Mouse (Mus musculus): ENCODE data around the gene Atg4c. TPM values are rescaled to one million over a fixed set of nuclear protein-coding genes. Genes with fewer than 3 reads are reported as not detected.

The Atg4c gene
- total and polyA plus RNA-seq, 3 experiments: not detected

- Histone ChIP-seq H3K27ac (ENCODE audit: insufficient read depth, low read depth) (no peak overlapping the region), H3K27me3 (replicated peaks) (no peaks in the 10 kb centered on the region), H3K4me3 (replicated peaks in 1 of 3; ENCODE audit: low read depth in 2 of 3, low read length in 2 of 3, poor library complexity in 1 of 3) (no peak overlapping the region), H3K9me3 (replicated peaks; ENCODE audit: low read length) (peaks cover 42% of the 10 kb centered on the region), H3K4me2 (ENCODE audit: insufficient read depth, low read depth, poor library complexity, severe bottlenecking) (no peak overlapping the region), H3K79me2 (replicated peaks; ENCODE audit: control insufficient read depth, extremely low read depth, insufficient read depth, poor library complexity, severe bottlenecking) (no peaks in the 10 kb centered on the region), H3K9ac (ENCODE audit: insufficient read depth, low read depth) (no peak overlapping the region), H3K4me1 (ENCODE audit: control insufficient read depth in 1 of 2, insufficient read depth in 2 of 2) (no peaks in the 10 kb centered on the region), H3K36me3 (replicated peaks in 1 of 2; ENCODE audit: control insufficient read depth in 1 of 2, insufficient read depth in 1 of 2, low read length in 1 of 2) (no peaks in the 10 kb centered on the region)
- TF ChIP-seq CTCF (conservative IDR thresholded peaks at IDR 0.05 in 1 of 2, IDR thresholded peaks at IDR 0.05 in 1 of 2; ENCODE audit: low read depth in 2 of 2, low read length in 2 of 2) (no peak), RAD21 (IDR thresholded peaks at IDR 0.05; ENCODE audit: low read depth, low read length) (no peak), BHLHE40 (IDR thresholded peaks at IDR 0.05; ENCODE audit: low read depth, low read length) (no peak), ZC3H11A (IDR thresholded peaks at IDR 0.05; ENCODE audit: low read depth, low read length) (no peak), ZMIZ1 (IDR thresholded peaks at IDR 0.05; ENCODE audit: low read depth, low read length) (no peak), TBP (conservative IDR thresholded peaks at IDR 0.05; ENCODE audit: low read depth, low read length) (no peak), JUN (IDR thresholded peaks at IDR 0.05; ENCODE audit: insufficient read depth, low read depth, low read length) (no peak)
- no peak for DNase-seq (ENCODE audit: extremely low read depth)
- dilution Hi-C loops (cut with MboI; ENCODE audit: extremely low pct_ligation_motif_present, extremely low pct_unique_long_range_greater_than_20kb, low sequenced_read_pairs): no loop called here
- in situ Hi-C loops (cut with MboI; ENCODE audit: low pct_ligation_motif_present, low pct_unique_long_range_greater_than_20kb, low sequenced_read_pairs): no loop called here
Measured at GRCm38 (mm10) chr4:99160414-99160813, 33.3 kb upstream of the Atg4c start.

GRCm38 (mm10) chr4:99160899-99161298 lies 32.8 kb upstream of the Atg4c start:
- Histone ChIP-seq H3K9ac (ENCODE audit: insufficient read depth, low read depth) (no peak overlapping the region), H3K27me3 (replicated peaks) (no peaks in the 10 kb centered on the region), H3K4me2 (ENCODE audit: insufficient read depth, low read depth, poor library complexity, severe bottlenecking) (no peak overlapping the region), H3K4me1 (ENCODE audit: control insufficient read depth in 1 of 2, insufficient read depth in 2 of 2) (no peaks in the 10 kb centered on the region), H3K27ac (ENCODE audit: insufficient read depth, low read depth) (no peak overlapping the region), H3K36me3 (replicated peaks in 1 of 2; ENCODE audit: control insufficient read depth in 1 of 2, insufficient read depth in 1 of 2, low read length in 1 of 2) (no peaks in the 10 kb centered on the region), H3K9me3 (replicated peaks; ENCODE audit: low read length) (peaks cover 41% of the 10 kb centered on the region), H3K79me2 (replicated peaks; ENCODE audit: control insufficient read depth, extremely low read depth, insufficient read depth, poor library complexity, severe bottlenecking) (no peaks in the 10 kb centered on the region), H3K4me3 (replicated peaks in 1 of 3; ENCODE audit: low read depth in 2 of 3, low read length in 2 of 3, poor library complexity in 1 of 3) (no peak overlapping the region)
- no peak for DNase-seq (ENCODE audit: extremely low read depth)
- dilution Hi-C loops (cut with MboI; ENCODE audit: extremely low pct_ligation_motif_present, extremely low pct_unique_long_range_greater_than_20kb, low sequenced_read_pairs) (no loop called here), in situ Hi-C loops (cut with MboI; ENCODE audit: low pct_ligation_motif_present, low pct_unique_long_range_greater_than_20kb, low sequenced_read_pairs) (no loop called here)
- TF ChIP-seq CHD2 (IDR thresholded peaks at IDR 0.05; ENCODE audit: low read length): no peak
- no peak for TF ChIP-seq BHLHE40 (IDR thresholded peaks at IDR 0.05; ENCODE audit: low read depth, low read length)
- TF ChIP-seq MAZ (IDR thresholded peaks at IDR 0.05; ENCODE audit: low read depth, low read length): no peak
- TF ChIP-seq UBTF (IDR thresholded peaks at IDR 0.05; ENCODE audit: low read depth, low read length): no peak
- TF ChIP-seq POLR2AphosphoS2 (IDR thresholded peaks at IDR 0.05; ENCODE audit: low read depth, low read length): no peak
- no peak for TF ChIP-seq RAD21 (IDR thresholded peaks at IDR 0.05; ENCODE audit: low read depth, low read length)
- no peak for TF ChIP-seq MAFK (IDR thresholded peaks at IDR 0.05; ENCODE audit: insufficient replicate concordance, low read length)
- no peak for TF ChIP-seq ZMIZ1 (IDR thresholded peaks at IDR 0.05; ENCODE audit: low read depth, low read length)
- TF ChIP-seq MAX (IDR thresholded peaks at IDR 0.05; ENCODE audit: low read length): no peak
- no peak for TF ChIP-seq CHD1 (IDR thresholded peaks at IDR 0.05; ENCODE audit: low read depth, low read length)

DNA sequence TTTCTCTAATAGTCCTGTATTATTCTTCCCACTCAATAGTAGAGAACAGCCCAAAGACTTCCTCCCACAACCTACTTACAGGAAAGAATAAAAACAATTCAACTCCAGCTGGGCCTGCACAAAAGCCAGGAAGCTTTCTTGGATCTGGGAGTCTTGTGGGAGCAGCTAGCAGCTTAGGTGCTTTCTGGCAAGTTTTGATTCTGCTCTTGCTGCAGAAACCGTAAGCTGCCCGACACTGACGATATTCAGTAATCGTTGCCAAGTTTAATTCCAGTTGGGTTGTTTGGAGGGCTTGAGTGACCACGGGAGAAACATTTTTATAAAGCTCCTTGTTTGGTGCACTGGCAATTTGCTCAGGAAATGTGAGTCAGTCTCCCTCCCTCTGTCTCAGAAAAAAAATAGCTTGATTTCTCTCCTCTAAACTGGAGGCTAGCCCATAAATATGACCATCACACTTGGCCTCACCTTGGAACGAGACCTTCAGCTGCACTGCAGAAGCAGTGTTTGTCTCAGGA lies 32.2 kb upstream of the Atg4c start:
- no peak for TF ChIP-seq E2F4 (IDR thresholded peaks at IDR 0.05; ENCODE audit: insufficient replicate concordance, low read depth, low read length)
- no peak for TF ChIP-seq MAFK (IDR thresholded peaks at IDR 0.05; ENCODE audit: insufficient replicate concordance, low read length)
- dilution Hi-C loops (cut with MboI; ENCODE audit: extremely low pct_ligation_motif_present, extremely low pct_unique_long_range_greater_than_20kb, low sequenced_read_pairs): no loop called here
- in situ Hi-C loops (cut with MboI; ENCODE audit: low pct_ligation_motif_present, low pct_unique_long_range_greater_than_20kb, low sequenced_read_pairs): no loop called here
- no peaks in the 10 kb centered on the region for H3K79me2 ChIP-seq (replicated peaks; ENCODE audit: control insufficient read depth, extremely low read depth, insufficient read depth, poor library complexity, severe bottlenecking)
- DNase-seq (ENCODE audit: extremely low read depth): no peak
- H3K4me1 ChIP-seq (ENCODE audit: control insufficient read depth in 1 of 2, insufficient read depth in 2 of 2): no peaks in the 10 kb centered on the region
- H3K27me3 ChIP-seq (replicated peaks): no peaks in the 10 kb centered on the region
- no peak overlapping the region for H3K27ac ChIP-seq (ENCODE audit: insufficient read depth, low read depth)
- H3K36me3 ChIP-seq (replicated peaks in 1 of 2; ENCODE audit: control insufficient read depth in 1 of 2, insufficient read depth in 1 of 2, low read length in 1 of 2): no peaks in the 10 kb centered on the region
- H3K4me2 ChIP-seq (ENCODE audit: insufficient read depth, low read depth, poor library complexity, severe bottlenecking): no peak overlapping the region
- H3K9ac ChIP-seq (ENCODE audit: insufficient read depth, low read depth): no peak overlapping the region
- peaks cover 43% of the 10 kb centered on the region for H3K9me3 ChIP-seq (replicated peaks; ENCODE audit: low read length)
- H3K4me3 ChIP-seq (replicated peaks in 1 of 3; ENCODE audit: low read depth in 2 of 3, low read length in 2 of 3, poor library complexity in 1 of 3): no peak overlapping the region
